Mouse (Mus musculus) forebrain, embryonic 12.5 days (tissue): ENCODE measurements around the gene 4930451I11Rik. TPM values are rescaled to one million over a fixed set of nuclear protein-coding genes. Genes with fewer than 3 reads are reported as not detected.

ENCODE experiments used
- ATAC-seq: fragments of 200-750 bp; cut with Nextera tagmentation; 2 replicates; pipeline ENCODE4 v1.8.0; 2017; ENCODE audit warnings: moderate TSS enrichment; ENCODE audit not compliant: low FRiP score
- H3K27ac ChIP-seq: fragments of 300-500 bp; sonication (generic); 2 replicates; pipeline ENCODE4 v1.5.1; 2016; ENCODE audit warnings: mild to moderate bottlenecking
- H3K27me3 ChIP-seq: fragments of 300-500 bp; sonication (generic); 2 replicates; pipeline ENCODE4 v1.6.1; 2016; ENCODE audit warnings: mild to moderate bottlenecking
- H3K36me3 ChIP-seq: fragments of 300-500 bp; sonication (generic); replicated peaks from 2 replicates; pipeline ENCODE4 v1.6.1; 2016; ENCODE audit warnings: mild to moderate bottlenecking
- H3K4me1 ChIP-seq: fragments of 300-500 bp; sonication (generic); 2 replicates; pipeline ENCODE4 v1.6.1; 2016
- H3K4me2 ChIP-seq: fragments of 300-500 bp; sonication (generic); 2 replicates; pipeline ENCODE4 v1.6.1; 2016; ENCODE audit warnings: mild to moderate bottlenecking, moderate library complexity
- H3K4me3 ChIP-seq: fragments of 300-500 bp; sonication (generic); replicated peaks from 2 replicates; pipeline ENCODE4 v1.5.1; 2016; ENCODE audit warnings: mild to moderate bottlenecking
- H3K9ac ChIP-seq: fragments of 300-500 bp; sonication (generic); 2 replicates; pipeline ENCODE4 v1.6.1; 2016; ENCODE audit warnings: mild to moderate bottlenecking
- H3K9me3 ChIP-seq: fragments of 300-500 bp; sonication (generic); 2 replicates; pipeline ENCODE4 v1.6.1; 2016
- WGBS: fragments of 180-500 bp; shearing (Covaris S2); methylation state at CpG from one replicate; pipeline ENCODE4 v1.1.7; 2016; 5-methylcytosine and 5-hydroxymethylcytosine counted together
- polyA plus RNA-seq: library from polyadenylated mRNA; unstranded; fragments of >200 nt; fragmentation: Nextera tagmentation; extraction: Ambion mirVana; gene quantifications from 2 replicates; pipeline ENCODE4 v1.2.1, GENCODE M21; 2016

The 4930451I11Rik gene
- polyA plus RNA-seq, 1 experiment from 2014 or later, result not detected

- 92% methylated on average over 7 of the region's 7 CpGs for WGBS
- no peaks in the 10 kb centered on the region for H3K9me3 ChIP-seq
- ATAC-seq, result no peak
- H3K27me3 ChIP-seq, result no peaks in the 10 kb centered on the region
- no peak overlapping the region for H3K9ac ChIP-seq
- H3K4me2 ChIP-seq, result no peak overlapping the region
- H3K27ac ChIP-seq, result no peak overlapping the region
- peaks cover 22% of the 10 kb centered on the region for H3K4me1 ChIP-seq
- no peak overlapping the region for H3K4me3 ChIP-seq
- peaks cover 59% of the 10 kb centered on the region for H3K36me3 ChIP-seq
Observed at GRCm38 (mm10) chr7:126784469-126784868, 47.0 kb downstream of the 4930451I11Rik start.

GRCm38 (mm10) chr7:126782693-126783092 is 48.7 kb downstream of the 4930451I11Rik start:
- Histone ChIP-seq H3K27me3 (no peaks in the 10 kb centered on the region), H3K4me3 (no peak overlapping the region), H3K4me2 (no peak overlapping the region), H3K27ac (no peak overlapping the region), H3K9ac (no peak overlapping the region), H3K36me3 (peaks cover 41% of the 10 kb centered on the region), H3K9me3 (no peaks in the 10 kb centered on the region), H3K4me1 (peaks cover 29% of the 10 kb centered on the region)
- no peak for ATAC-seq
- WGBS, result 88% methylated on average over 13 of the region's 13 CpGs

- H3K4me3 ChIP-seq, result 0 out of 2 replicates have a peak overlapping the region, but pooled peaks have one; percentile 39
- H3K9ac ChIP-seq, result peak overlapping the region; percentile 53; the same call in 1 of the 2 replicates
Observed at GRCm38 (mm10) chr7:126781661-126782370, 49.6 kb downstream of the 4930451I11Rik start.

GRCm38 (mm10) chr7:126780971-126781635 is 50.3 kb downstream of the 4930451I11Rik start, which contains the start of gene Tbx6:
Tbx6 (plus strand) TSS chr7:126781483.
- peak; percentile 2; the same call in 1 of the 2 replicates for ATAC-seq
- no peaks in the 10 kb centered on the region for H3K27me3 ChIP-seq
- H3K4me1 ChIP-seq, result peaks cover 41% of the 10 kb centered on the region
- peak within 1 kb of the TSS; percentile 53 for H3K9ac ChIP-seq
- H3K4me3 ChIP-seq, result peak within 1 kb of the TSS; percentile 39
- H3K9me3 ChIP-seq, result no peaks in the 10 kb centered on the region
- peak within 1 kb of the TSS; percentile 79 for H3K27ac ChIP-seq
- peak within 1 kb of the TSS; percentile 93 for H3K4me2 ChIP-seq
- WGBS, result 8% methylated on average over 22 of the region's 22 CpGs
- H3K36me3 ChIP-seq, result peaks cover 25% of the 10 kb centered on the region

More at GRCm38 (mm10) chr7:126781661-126782370, 49.6 kb downstream of the 4930451I11Rik start:
- peak overlapping the region; percentile 93 for H3K4me2 ChIP-seq
- H3K36me3 ChIP-seq, result peaks cover 32% of the 10 kb centered on the region
- WGBS, result 48% methylated on average over 11 of the region's 11 CpGs
- H3K27ac ChIP-seq, result peak overlapping the region; percentile 6; the same call in 1 of the 2 replicates
- ATAC-seq, result no peak
- peaks cover 36% of the 10 kb centered on the region for H3K4me1 ChIP-seq
- no peaks in the 10 kb centered on the region for H3K9me3 ChIP-seq
- H3K27me3 ChIP-seq, result no peaks in the 10 kb centered on the region

Other genes with a start within 250 kb of the 4930451I11Rik start
- 0.31 and 0.52 TPM in 2 replicates for gene Apobr, start 246.7 kb downstream of the 4930451I11Rik start, polyA plus RNA-seq
- 27.5 and 32.7 TPM in 2 replicates for gene Cln3, start 245.8 kb downstream of the 4930451I11Rik start, polyA plus RNA-seq
- gene Il27, start 236.7 kb downstream of the 4930451I11Rik start, polyA plus RNA-seq, result not detected in 2 replicates
- gene Nupr1, start 200.8 kb downstream of the 4930451I11Rik start, polyA plus RNA-seq, result 3.1 and 3.8 TPM in 2 replicates
- gene Sgf29, start 182.3 kb downstream of the 4930451I11Rik start, polyA plus RNA-seq, result 39.4 and 51.2 TPM in 2 replicates
- gene Sult1a1, start 155.2 kb downstream of the 4930451I11Rik start, polyA plus RNA-seq, result 0.42 and 0.54 TPM in 2 replicates
- gene Bola2, start 136.2 kb downstream of the 4930451I11Rik start, polyA plus RNA-seq, result 146 and 157 TPM in 2 replicates
- 14.7 and 14.9 TPM in 2 replicates for gene Slx1b, start 135.9 kb downstream of the 4930451I11Rik start, polyA plus RNA-seq
- gene Coro1a, start 123.9 kb downstream of the 4930451I11Rik start, polyA plus RNA-seq, result 49.1 and 51.0 TPM in 2 replicates
- 51.5 and 56.8 TPM in 2 replicates for gene Mapk3, start 72.0 kb downstream of the 4930451I11Rik start, polyA plus RNA-seq
- 1.4 and 1.5 TPM in 2 replicates for gene Gdpd3, start 65.3 kb downstream of the 4930451I11Rik start, polyA plus RNA-seq
- gene Ypel3, start 54.7 kb downstream of the 4930451I11Rik start, polyA plus RNA-seq, result 91.8 and 92.7 TPM in 2 replicates
- gene Tbx6, start 50.2 kb downstream of the 4930451I11Rik start, polyA plus RNA-seq, result 0.33 and 0.56 TPM in 2 replicates
- gene Ppp4c, start 39.1 kb downstream of the 4930451I11Rik start, polyA plus RNA-seq, result 310 and 320 TPM in 2 replicates
- gene Fam57b, start 34.0 kb downstream of the 4930451I11Rik start, polyA plus RNA-seq, result 16.2 and 17.6 TPM in 2 replicates
- 5.5 and 6.6 TPM in 2 replicates for gene Doc2a, start 15.8 kb upstream of the 4930451I11Rik start, polyA plus RNA-seq
- 53.3 TPM in 2 replicates for gene Hirip3, start 30.3 kb upstream of the 4930451I11Rik start, polyA plus RNA-seq
- 96.5 and 108 TPM in 2 replicates for gene Ino80e, start 30.7 kb upstream of the 4930451I11Rik start, polyA plus RNA-seq
- gene Taok2, start 53.1 kb upstream of the 4930451I11Rik start, polyA plus RNA-seq, result 60.9 and 65.4 TPM in 2 replicates
- gene Tmem219, start 91.3 kb upstream of the 4930451I11Rik start, polyA plus RNA-seq, result 23.0 and 25.3 TPM in 2 replicates
- 45.3 and 46.4 TPM in 2 replicates for gene Kctd13, start 97.2 kb upstream of the 4930451I11Rik start, polyA plus RNA-seq
- 1.5 TPM in 2 replicates for gene Asphd1, start 117.9 kb upstream of the 4930451I11Rik start, polyA plus RNA-seq
- gene Sez6l2, start 118.9 kb upstream of the 4930451I11Rik start, polyA plus RNA-seq, result 8.6 and 10.5 TPM in 2 replicates
- gene Cdipt, start 144.3 kb upstream of the 4930451I11Rik start, polyA plus RNA-seq, result 78.9 and 79.6 TPM in 2 replicates
- 0.86 and 2.0 TPM in 2 replicates for gene Cdiptos, start 144.5 kb upstream of the 4930451I11Rik start, polyA plus RNA-seq
- gene Mvp, start 183.0 kb upstream of the 4930451I11Rik start, polyA plus RNA-seq, result 4.2 and 4.6 TPM in 2 replicates
- 0.38 and 0.56 TPM in 2 replicates for gene Pagr1b, start 184.8 kb upstream of the 4930451I11Rik start, polyA plus RNA-seq
- gene Pagr1a, start 185.7 kb upstream of the 4930451I11Rik start, polyA plus RNA-seq, result 51.4 and 66.8 TPM in 2 replicates
- 53.3 and 75.4 TPM in 2 replicates for gene Gm42742, start 189.5 kb upstream of the 4930451I11Rik start, polyA plus RNA-seq
- gene Prrt2, start 189.6 kb upstream of the 4930451I11Rik start, polyA plus RNA-seq, result 5.0 and 6.5 TPM in 2 replicates
- 95.2 and 113 TPM in 2 replicates for gene Maz, start 195.4 kb upstream of the 4930451I11Rik start, polyA plus RNA-seq
- 163 and 170 TPM in 2 replicates for gene Kif22, start 210.8 kb upstream of the 4930451I11Rik start, polyA plus RNA-seq